Mouse (Mus musculus) macrophage (primary cell): ENCODE measurements around the gene Trim44. TPM values are rescaled to one million over a fixed set of nuclear protein-coding genes. Genes with fewer than 3 reads are reported as not detected.

Experiments
- H3K27ac ChIP-seq: fragments of 350-480 bp; formaldehyde crosslinking; 2 replicates; pipeline ENCODE4 v1.9.0; 2021
- H3K36me3 ChIP-seq: fragments of 350-480 bp; formaldehyde crosslinking; 2 replicates; pipeline ENCODE4 v1.9.0; 2021; ENCODE audit errors: inconsistent target
- H3K4me3 ChIP-seq: fragments of 350-480 bp; formaldehyde crosslinking; 2 replicates; pipeline ENCODE4 v1.9.0; 2021; ENCODE audit errors: inconsistent target
- H3K79me2 ChIP-seq: fragments of 350-480 bp; formaldehyde crosslinking; 2 replicates; pipeline ENCODE4 v1.9.0; 2021; ENCODE audit errors: inconsistent target
- WGBS: methylation state at CpG from one replicate; pipeline ENCODE4 v1.1.7; 2026; ENCODE audit warnings: inconsistent platforms; ENCODE audit not compliant: missing documents; 5-methylcytosine and 5-hydroxymethylcytosine counted together
- polyA plus RNA-seq: library from polyadenylated mRNA; stranded (reverse); fragments of 250-400 nt; gene quantifications from 3 replicates; pipeline ENCODE4 v1.2.4, GENCODE M21; 2018; ENCODE audit warnings: inconsistent platforms

The Trim44 gene
- polyA plus RNA-seq, 1 experiment from 2014 or later = 40.5 TPM

- Histone ChIP-seq H3K79me2 (no peaks in the 10 kb centered on the region), H3K27ac (no peak overlapping the region), H3K36me3 (no peaks in the 10 kb centered on the region), H3K4me3 (no peak overlapping the region)
Observed at GRCm38 (mm10) chr2:102427974-102428373, 20.3 kb upstream of the Trim44 start.

- Histone ChIP-seq H3K36me3 (no peaks in the 10 kb centered on the region), H3K4me3 (no peak overlapping the region), H3K27ac (no peak overlapping the region), H3K79me2 (no peaks in the 10 kb centered on the region)
- 94% methylated on average over 3 of the region's 3 CpGs for WGBS
Observed at GRCm38 (mm10) chr2:102426434-102426833, 18.8 kb upstream of the Trim44 start.

DNA sequence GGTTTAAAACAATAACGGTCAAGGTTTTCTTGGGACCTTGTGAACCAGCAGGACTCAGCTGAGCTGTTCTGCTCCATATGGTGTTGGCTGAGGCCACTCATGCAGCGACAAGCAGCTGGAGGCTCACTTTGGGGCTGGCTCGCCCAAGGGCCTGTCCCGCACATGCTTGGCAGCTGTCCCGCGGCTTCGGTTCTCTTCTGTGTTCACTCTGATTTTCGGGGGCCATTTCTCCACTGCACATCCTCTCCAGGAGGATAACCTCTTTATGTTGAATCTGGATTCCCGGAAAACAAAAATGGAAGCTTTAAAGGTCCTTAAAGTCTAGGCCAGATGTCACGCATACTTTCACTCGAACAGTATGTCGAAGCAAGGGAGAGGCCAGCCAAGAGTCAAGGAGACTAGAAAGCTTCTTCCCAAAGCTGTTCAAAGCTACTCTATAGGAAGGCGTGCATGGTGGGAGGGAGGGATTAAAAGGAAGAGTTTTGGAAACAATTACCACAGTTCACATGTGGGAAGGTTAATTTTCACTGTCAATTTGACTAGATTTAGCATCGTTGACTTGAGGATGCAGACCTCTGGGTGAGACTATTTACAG, 8.6 kb upstream of the Trim44 start:
- WGBS = 90% methylated on average over 14 of the region's 14 CpGs
- H3K4me3 ChIP-seq = no peak overlapping the region
- H3K36me3 ChIP-seq = no peaks in the 10 kb centered on the region
- no peak overlapping the region for H3K27ac ChIP-seq
- no peaks in the 10 kb centered on the region for H3K79me2 ChIP-seq

- 52% methylated on average over 2 of the region's 2 CpGs for WGBS
- H3K4me3 ChIP-seq = no peak overlapping the region
Observed at GRCm38 (mm10) chr2:102412738-102413137, 5.1 kb upstream of the Trim44 start.

DNA sequence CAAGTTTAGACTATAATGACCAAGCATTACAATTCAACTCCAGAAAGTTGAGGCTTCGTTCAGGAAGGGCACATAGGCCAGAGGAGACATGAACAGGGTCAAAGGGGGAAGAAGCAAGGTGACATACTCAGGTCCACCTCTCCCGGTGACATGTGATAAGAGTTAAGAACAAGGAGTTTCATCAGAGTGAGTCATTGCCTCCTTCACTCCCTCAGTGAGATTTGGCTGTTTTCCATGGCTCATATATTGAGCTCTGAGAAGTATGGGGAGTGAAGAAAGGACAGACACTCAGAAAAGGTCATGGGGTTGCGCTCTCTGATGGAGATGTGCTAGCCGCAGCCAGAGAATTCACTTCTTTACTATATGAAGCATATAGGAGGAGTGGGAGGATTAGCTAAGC, 3.0 kb upstream of the Trim44 start:
- Histone ChIP-seq H3K79me2 (no peaks in the 10 kb centered on the region), H3K4me3 (no peak overlapping the region), H3K36me3 (no peaks in the 10 kb centered on the region), H3K27ac (no peak overlapping the region)
- WGBS = 92% methylated on average over 4 of the region's 4 CpGs

More at GRCm38 (mm10) chr2:102412738-102413137, 5.1 kb upstream of the Trim44 start:
- Histone ChIP-seq H3K27ac (no peak overlapping the region), H3K79me2 (no peaks in the 10 kb centered on the region), H3K36me3 (no peaks in the 10 kb centered on the region)

GRCm38 (mm10) chr2:102409741-102410140, 2.1 kb upstream of the Trim44 start:
- H3K36me3 ChIP-seq = no peaks in the 10 kb centered on the region
- no peak overlapping the region for H3K4me3 ChIP-seq
- WGBS = 93% methylated on average over 3 of the region's 3 CpGs
- no peaks in the 10 kb centered on the region for H3K79me2 ChIP-seq
- no peak overlapping the region for H3K27ac ChIP-seq

- H3K36me3 ChIP-seq = no peaks in the 10 kb centered on the region
- no peaks in the 10 kb centered on the region for H3K79me2 ChIP-seq
- H3K27ac ChIP-seq = no peak overlapping the region
- H3K4me3 ChIP-seq = no peak overlapping the region
- 79% methylated on average over 4 of the region's 4 CpGs for WGBS
Observed at GRCm38 (mm10) chr2:102406324-102407304, 1.0 kb downstream of the Trim44 start.

- 93% methylated on average over 5 of the region's 5 CpGs for WGBS
- H3K79me2 ChIP-seq = peaks cover 11% of the 10 kb centered on the region
- no peak overlapping the region for H3K27ac ChIP-seq
- H3K4me3 ChIP-seq = no peak overlapping the region
- H3K36me3 ChIP-seq = no peaks in the 10 kb centered on the region
Observed at GRCm38 (mm10) chr2:102403982-102404381, 3.6 kb downstream of the Trim44 start.

- no peaks in the 10 kb centered on the region for H3K36me3 ChIP-seq
- no peak overlapping the region for H3K27ac ChIP-seq
- no peak overlapping the region for H3K4me3 ChIP-seq
- 91% methylated on average over 4 of the region's 4 CpGs for WGBS
- H3K79me2 ChIP-seq = peaks cover 17% of the 10 kb centered on the region
Observed at GRCm38 (mm10) chr2:102403306-102403705, 4.3 kb downstream of the Trim44 start.

- Histone ChIP-seq H3K4me3 (peak overlapping the region; percentile 28), H3K36me3 (no peaks in the 10 kb centered on the region), H3K27ac (no peak overlapping the region), H3K79me2 (peaks cover 37% of the 10 kb centered on the region)
- WGBS = 28% methylated on average over 4 of the region's 6 CpGs
Observed at GRCm38 (mm10) chr2:102401352-102401692, 6.3 kb downstream of the Trim44 start.

DNA sequence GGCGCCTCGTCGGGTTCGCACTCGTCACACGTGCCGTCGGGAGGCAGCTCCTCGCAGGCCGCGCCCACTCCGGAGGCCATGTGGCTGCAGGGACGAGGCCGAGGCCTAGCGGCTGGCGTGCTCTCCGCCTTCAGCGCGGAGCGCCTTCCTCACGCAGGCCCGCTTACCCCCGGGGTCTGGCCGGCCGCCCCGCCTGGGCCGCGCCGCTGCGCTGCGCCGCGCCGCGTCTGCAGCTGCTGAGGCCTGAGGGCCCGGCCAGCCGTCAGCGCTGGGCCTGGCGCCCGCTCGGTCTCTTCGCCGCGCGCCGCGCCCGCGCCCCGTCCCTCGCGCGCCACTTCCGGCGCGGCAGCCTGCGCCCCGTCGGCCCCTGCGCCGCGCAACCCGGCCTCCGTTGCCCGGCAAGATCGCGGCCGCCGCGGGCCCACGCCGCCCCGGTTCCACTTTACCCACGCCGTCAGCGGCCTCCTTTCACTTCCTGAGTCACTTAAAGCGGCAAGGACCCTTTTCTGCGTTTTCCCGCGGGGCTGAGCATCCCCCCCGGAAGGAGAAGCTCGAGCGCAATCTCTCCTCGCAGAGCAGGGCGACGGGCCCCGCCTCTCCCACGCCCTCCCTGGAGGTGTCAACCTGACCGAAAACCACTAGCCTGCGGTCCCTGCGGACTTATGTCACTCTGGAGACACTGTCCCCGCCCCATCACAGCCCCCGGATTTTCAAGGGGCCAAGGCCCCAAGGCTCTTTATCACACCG, 6.8 kb downstream of the Trim44 start:
- WGBS = under 1% methylated on average over 87 of the region's 94 CpGs
- peak overlapping the region; percentile 28 for H3K4me3 ChIP-seq
- no peak overlapping the region for H3K27ac ChIP-seq
- H3K36me3 ChIP-seq = no peaks in the 10 kb centered on the region
- H3K79me2 ChIP-seq = peaks cover 43% of the 10 kb centered on the region

DNA sequence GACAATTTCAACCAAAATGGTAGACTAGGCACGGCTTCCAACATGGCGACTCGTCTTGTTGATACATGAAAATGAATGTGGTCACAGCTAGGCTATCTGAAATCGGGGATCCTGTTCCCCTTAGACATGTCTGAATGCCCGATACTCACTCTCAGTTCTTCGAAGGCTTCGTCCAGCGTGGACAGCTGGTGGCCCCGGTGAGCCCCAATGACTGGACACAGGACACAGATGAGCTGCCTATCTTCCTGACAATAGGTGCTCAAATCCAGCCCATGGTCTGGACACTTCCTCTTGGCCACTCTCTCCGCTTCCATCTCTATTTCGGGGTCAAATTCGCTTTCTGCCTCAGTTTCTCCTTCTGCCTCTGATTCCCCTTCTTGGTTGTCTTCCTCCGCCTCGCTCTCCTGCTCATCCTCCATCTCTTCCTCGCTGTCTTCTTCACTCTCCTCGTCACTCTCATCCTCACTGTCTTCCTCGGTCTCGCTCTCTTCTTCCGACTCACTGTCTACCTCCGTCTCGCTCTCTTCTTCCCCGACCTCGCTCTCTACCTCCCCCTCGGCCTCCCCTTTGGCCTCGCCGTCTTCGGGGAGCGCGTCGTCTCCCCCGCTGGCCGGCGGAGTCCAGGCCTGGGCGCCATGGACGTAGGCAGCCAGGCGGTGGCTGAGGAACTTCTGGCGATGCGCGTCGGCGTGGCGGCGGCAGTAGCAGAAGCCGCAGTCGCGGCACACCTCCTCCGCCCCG, 7.6 kb downstream of the Trim44 start:
- 40% methylated on average over 48 of the region's 48 CpGs for WGBS
- Histone ChIP-seq H3K4me3 (peak overlapping the region; percentile 10), H3K79me2 (peaks cover 50% of the 10 kb centered on the region), H3K27ac (no peak overlapping the region), H3K36me3 (no peaks in the 10 kb centered on the region)

DNA sequence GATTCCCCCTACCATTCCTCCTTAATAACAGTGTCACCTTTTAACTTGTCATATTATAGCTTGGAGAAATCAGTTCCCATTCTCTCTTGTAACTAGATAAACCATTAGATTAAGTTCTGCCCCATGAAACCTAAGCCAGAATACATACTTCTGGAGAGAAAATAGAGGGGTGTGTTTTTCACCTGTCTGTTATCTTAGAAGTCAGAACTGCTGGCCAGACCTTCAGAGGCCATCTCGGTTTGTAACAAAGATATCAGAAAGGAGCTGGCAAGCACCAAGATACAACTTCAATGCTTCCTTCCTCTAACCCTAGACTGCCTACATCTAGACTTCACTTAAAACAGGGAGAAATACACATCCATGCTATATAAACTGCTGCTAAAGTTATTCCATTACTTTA, 11.1 kb downstream of the Trim44 start:
- H3K4me3 ChIP-seq = no peak overlapping the region
- WGBS = 91% methylated on average over 1 of the region's 1 CpGs
- peaks cover 79% of the 10 kb centered on the region for H3K79me2 ChIP-seq
- H3K27ac ChIP-seq = no peak overlapping the region
- no peaks in the 10 kb centered on the region for H3K36me3 ChIP-seq

GRCm38 (mm10) chr2:102393457-102393856, 14.2 kb downstream of the Trim44 start:
- Histone ChIP-seq H3K4me3 (no peak overlapping the region), H3K79me2 (peaks cover 92% of the 10 kb centered on the region), H3K27ac (no peak overlapping the region), H3K36me3 (no peaks in the 10 kb centered on the region)
- WGBS = 94% methylated on average over 1 of the region's 1 CpGs
